Mouse (Mus musculus): ENCODE measurements around the gene Rapgef5. TPM values are rescaled to one million over a fixed set of nuclear protein-coding genes. Genes with fewer than 3 reads are reported as not detected.

Gene Rapgef5
- polyA plus RNA-seq, 2 experiments: 1.2 to 1.5 TPM

DNA sequence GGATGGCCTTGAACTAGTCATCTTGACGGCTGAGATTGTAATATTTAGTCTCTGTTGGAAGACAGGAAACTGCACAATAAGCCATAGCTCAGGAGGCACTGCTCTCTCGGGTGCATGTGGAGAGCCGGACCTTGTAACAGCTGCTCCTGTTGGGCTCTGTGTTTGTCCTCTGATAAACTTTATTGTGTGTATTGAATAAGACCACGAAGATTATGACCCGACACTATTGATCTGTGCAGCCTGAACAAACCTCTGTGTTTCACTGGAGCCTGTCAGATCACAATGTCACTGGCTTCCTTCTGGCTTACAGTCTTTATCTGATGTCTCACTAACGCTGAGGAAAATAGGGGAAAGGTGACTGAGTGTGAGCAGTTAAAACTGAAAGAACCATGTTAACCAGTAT is 205.5 kb downstream of the Rapgef5 start:
- WGBS (ENCODE audit: insufficient replicate concordance): 37% methylated on average over 6 of the region's 6 CpGs
- Histone ChIP-seq H3K9ac (replicated peaks) (no peak overlapping the region), H3K36me3 (replicated peaks; ENCODE audit: control insufficient read depth, insufficient read depth, low read depth) (no peaks in the 10 kb centered on the region), H3K4me1 (replicated peaks; ENCODE audit: control insufficient read depth in 2 of 2, insufficient read depth in 2 of 2, low read length in 1 of 2) (no peaks in the 10 kb centered on the region), H3K4me3 (ENCODE audit: insufficient read depth in 1 of 2, low read depth in 2 of 2, low read length in 2 of 2) (no peak overlapping the region), H3K27ac (no peak overlapping the region), H3K9me3 (ENCODE audit: control insufficient read depth, low read length) (no peaks in the 10 kb centered on the region), H3K27me3 (ENCODE audit: control insufficient read depth, insufficient read depth, low read length) (no peaks in the 10 kb centered on the region), H3K4me2 (ENCODE audit: low read depth) (no peak overlapping the region; the same call in 1 of the 2 replicates)
- peak in 1 of 3 experiments; percentile 9 for DNase-seq (ENCODE audit: low read depth in 3 of 3, low spot score in 3 of 3)
- 0 out of 2 replicates have a peak, but pooled peaks have one; percentile 27 for ATAC-seq (ENCODE audit: insufficient read depth)
- no peak for TF ChIP-seq CTCF (IDR thresholded peaks at IDR 0.05; ENCODE audit: low read depth)
- TF ChIP-seq EP300 (IDR thresholded peaks at IDR 0.05; ENCODE audit: low read depth): no peak

DNA sequence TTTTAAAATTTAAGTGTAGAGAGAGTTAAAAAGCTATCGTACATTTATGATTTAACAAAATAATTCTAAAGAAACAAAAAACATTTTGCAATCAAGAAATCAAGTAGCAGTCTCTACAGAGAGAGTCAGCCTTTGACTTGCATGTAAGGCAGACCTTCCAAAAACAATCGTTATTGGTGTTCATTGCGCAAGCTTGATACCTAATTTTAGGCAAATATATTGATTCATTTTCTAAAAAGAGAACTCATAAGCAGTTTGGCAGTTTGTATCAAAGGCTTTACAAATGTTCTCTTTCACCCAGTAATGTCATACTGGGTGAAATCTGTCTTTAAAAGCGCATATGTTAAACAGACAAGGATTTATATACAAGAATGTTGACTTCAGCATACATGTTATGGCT is 208.7 kb downstream of the Rapgef5 start:
- no peak for TF ChIP-seq EP300 (IDR thresholded peaks at IDR 0.05; ENCODE audit: low read depth)
- TF ChIP-seq CTCF (IDR thresholded peaks at IDR 0.05; ENCODE audit: low read depth): no peak
- ATAC-seq (ENCODE audit: insufficient read depth): no peak

DNA sequence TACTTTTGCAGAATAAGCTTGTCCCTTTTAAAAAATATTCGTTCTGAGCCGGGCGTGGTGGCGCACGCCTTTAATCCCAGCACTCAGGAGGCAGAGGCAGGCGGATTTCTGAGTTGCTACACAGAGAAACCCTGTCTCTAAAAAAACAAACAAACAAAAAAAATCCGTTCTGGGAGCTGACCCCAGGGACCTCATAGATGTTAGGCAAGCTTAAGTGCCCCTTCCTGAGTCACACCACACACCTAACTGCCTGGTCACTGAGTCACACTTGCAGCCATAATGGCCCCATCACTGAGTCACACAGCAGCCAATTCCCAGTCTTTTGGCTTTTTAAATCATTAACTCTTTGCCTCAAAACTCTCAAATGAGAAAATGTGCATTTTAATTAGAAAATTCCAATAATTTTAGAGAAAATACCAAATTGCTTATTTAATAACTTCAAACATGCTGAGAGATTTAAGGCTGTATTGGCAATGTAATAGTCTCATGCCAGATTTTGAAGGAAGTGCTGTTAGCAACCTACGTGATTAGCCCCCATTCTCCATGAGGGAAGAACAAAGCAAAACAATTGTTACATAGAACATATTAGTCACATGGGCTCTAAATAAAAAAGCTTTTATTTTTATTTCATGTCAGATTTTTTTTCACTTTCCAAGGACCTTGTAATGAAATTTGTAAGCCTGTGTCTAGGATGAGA is 211.3 kb downstream of the Rapgef5 start:
- no peak overlapping the region for H3K9ac ChIP-seq (replicated peaks)
- TF ChIP-seq EP300 (IDR thresholded peaks at IDR 0.05; ENCODE audit: low read depth) (no peak), CTCF (IDR thresholded peaks at IDR 0.05; ENCODE audit: low read depth) (no peak)

More for the DNA sequence above, 208.7 kb downstream of the Rapgef5 start:
- H3K4me1 ChIP-seq (replicated peaks; ENCODE audit: control insufficient read depth in 2 of 2, insufficient read depth in 2 of 2, low read length in 1 of 2): no peaks in the 10 kb centered on the region
- H3K27me3 ChIP-seq (ENCODE audit: control insufficient read depth, insufficient read depth, low read length): no peaks in the 10 kb centered on the region
- no peak overlapping the region for H3K4me2 ChIP-seq (ENCODE audit: low read depth)
- WGBS (ENCODE audit: insufficient replicate concordance): 73% methylated on average over 4 of the region's 4 CpGs
- no peak for DNase-seq (ENCODE audit: low read depth in 3 of 3, low spot score in 3 of 3)
- no peaks in the 10 kb centered on the region for H3K36me3 ChIP-seq (replicated peaks; ENCODE audit: control insufficient read depth, insufficient read depth, low read depth)
- H3K4me3 ChIP-seq (ENCODE audit: insufficient read depth in 1 of 2, low read depth in 2 of 2, low read length in 2 of 2): no peak overlapping the region
- no peak overlapping the region for H3K27ac ChIP-seq
- no peak overlapping the region for H3K9ac ChIP-seq (replicated peaks)
- H3K9me3 ChIP-seq (ENCODE audit: control insufficient read depth, low read length): no peaks in the 10 kb centered on the region

DNA sequence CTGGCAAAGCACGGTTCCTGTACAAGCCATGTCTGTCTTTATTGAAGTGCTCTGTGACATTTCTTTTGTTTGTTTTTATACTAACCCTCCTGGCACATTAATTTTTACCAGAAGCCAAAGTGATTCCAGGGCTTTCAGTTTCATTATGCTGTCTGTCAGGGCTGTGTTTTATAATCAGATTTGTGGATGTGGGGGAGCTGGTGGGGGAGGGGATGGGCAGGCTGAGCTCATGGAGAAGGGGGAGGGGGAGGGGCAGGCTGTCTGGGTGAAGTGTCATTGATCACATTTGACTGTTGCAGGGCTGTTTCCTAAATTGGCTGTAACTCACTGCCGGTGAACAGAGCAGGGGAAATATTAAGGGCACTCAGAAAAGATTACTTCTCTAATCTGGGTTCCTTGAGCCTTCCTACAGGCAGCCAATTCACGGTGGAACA is 211.9 kb downstream of the Rapgef5 start:
- ATAC-seq (ENCODE audit: insufficient read depth) (no peak), DNase-seq (ENCODE audit: low read depth in 3 of 3, low spot score in 3 of 3) (no peak)
- Histone ChIP-seq H3K9ac (replicated peaks) (no peak overlapping the region), H3K4me1 (replicated peaks; ENCODE audit: control insufficient read depth in 2 of 2, insufficient read depth in 2 of 2, low read length in 1 of 2) (no peaks in the 10 kb centered on the region), H3K27me3 (ENCODE audit: control insufficient read depth, insufficient read depth, low read length) (no peaks in the 10 kb centered on the region), H3K27ac (no peak overlapping the region), H3K9me3 (ENCODE audit: control insufficient read depth, low read length) (no peaks in the 10 kb centered on the region), H3K4me3 (ENCODE audit: insufficient read depth in 1 of 2, low read depth in 2 of 2, low read length in 2 of 2) (no peak overlapping the region), H3K4me2 (ENCODE audit: low read depth) (no peak overlapping the region), H3K36me3 (replicated peaks; ENCODE audit: control insufficient read depth, insufficient read depth, low read depth) (no peaks in the 10 kb centered on the region)
- TF ChIP-seq EP300 (IDR thresholded peaks at IDR 0.05; ENCODE audit: low read depth) (no peak), CTCF (IDR thresholded peaks at IDR 0.05; ENCODE audit: low read depth) (no peak)
- WGBS (ENCODE audit: insufficient replicate concordance): 28% methylated on average over 3 of the region's 3 CpGs

More for the DNA sequence above, 211.3 kb downstream of the Rapgef5 start:
- Histone ChIP-seq H3K4me2 (ENCODE audit: low read depth) (no peak overlapping the region), H3K27ac (no peak overlapping the region), H3K4me1 (replicated peaks; ENCODE audit: control insufficient read depth in 2 of 2, insufficient read depth in 2 of 2, low read length in 1 of 2) (no peaks in the 10 kb centered on the region), H3K9me3 (ENCODE audit: control insufficient read depth, low read length) (no peaks in the 10 kb centered on the region), H3K27me3 (ENCODE audit: control insufficient read depth, insufficient read depth, low read length) (no peaks in the 10 kb centered on the region), H3K36me3 (replicated peaks; ENCODE audit: control insufficient read depth, insufficient read depth, low read depth) (no peaks in the 10 kb centered on the region), H3K4me3 (ENCODE audit: insufficient read depth in 1 of 2, low read depth in 2 of 2, low read length in 2 of 2) (no peak overlapping the region)
- no peak for DNase-seq (ENCODE audit: low read depth in 3 of 3, low spot score in 3 of 3)
- WGBS (ENCODE audit: insufficient replicate concordance): 70% methylated on average over 8 of the region's 8 CpGs
- ATAC-seq (ENCODE audit: insufficient read depth): no peak

DNA sequence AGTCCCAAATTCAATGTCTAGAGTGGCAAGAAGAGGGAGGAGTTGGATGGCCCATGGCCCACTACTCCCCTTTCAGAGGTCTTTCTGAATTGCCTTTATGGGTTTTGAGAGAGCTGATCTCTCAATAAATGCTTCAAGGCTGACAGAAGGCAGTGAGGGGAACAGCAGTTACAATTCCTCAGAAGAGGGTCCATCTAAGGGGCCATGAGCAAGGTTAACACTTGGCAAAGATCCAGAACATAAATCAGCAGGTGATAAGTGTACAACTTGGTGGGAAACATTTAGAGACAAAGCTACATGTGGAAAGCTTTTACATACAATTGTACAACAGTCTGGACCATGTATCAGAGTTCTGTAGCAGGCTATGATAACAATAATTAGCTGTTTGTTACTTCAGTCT is 217.3 kb downstream of the Rapgef5 start:
- Histone ChIP-seq H3K27ac (no peak overlapping the region), H3K4me1 (replicated peaks; ENCODE audit: control insufficient read depth in 2 of 2, insufficient read depth in 2 of 2, low read length in 1 of 2) (no peaks in the 10 kb centered on the region), H3K9ac (replicated peaks) (no peak overlapping the region), H3K36me3 (replicated peaks; ENCODE audit: control insufficient read depth, insufficient read depth, low read depth) (no peaks in the 10 kb centered on the region), H3K4me2 (ENCODE audit: low read depth) (no peak overlapping the region), H3K4me3 (ENCODE audit: insufficient read depth in 1 of 2, low read depth in 2 of 2, low read length in 2 of 2) (no peak overlapping the region), H3K27me3 (ENCODE audit: control insufficient read depth, insufficient read depth, low read length) (no peaks in the 10 kb centered on the region), H3K9me3 (ENCODE audit: control insufficient read depth, low read length) (no peaks in the 10 kb centered on the region)
- TF ChIP-seq CTCF (IDR thresholded peaks at IDR 0.05; ENCODE audit: low read depth): no peak
- no peak for ATAC-seq (ENCODE audit: insufficient read depth)
- no peak for DNase-seq (ENCODE audit: low read depth in 3 of 3, low spot score in 3 of 3)

Measured in liver, embryonic 14.5 days (tissue).